Mouse (Mus musculus) heart, embryonic 10.5 days (tissue): ENCODE results near the gene Kif1c. TPM values are rescaled to one million over a fixed set of nuclear protein-coding genes. Genes with fewer than 3 reads are reported as not detected.
"Not testable (repeated sequence)": the region's sequence is repeated elsewhere in the genome, so short reads cannot be mapped to it uniquely, and the experiment has no call there.

Experiments
- DNase-seq: peaks from one replicate; pipeline ENCODE4 v3.0.0-alpha.2; 2017; ENCODE audit warnings: low spot score
- H3K27ac ChIP-seq: fragments of 300-500 bp; sonication (generic); 2 replicates; pipeline ENCODE4 v1.5.1; 2016; ENCODE audit warnings: mild to moderate bottlenecking
- H3K27me3 ChIP-seq: fragments of 300-500 bp; sonication (generic); 2 replicates; pipeline ENCODE4 v1.6.1; 2016; ENCODE audit warnings: mild to moderate bottlenecking; ENCODE audit not compliant: poor library complexity, insufficient read depth, severe bottlenecking
- H3K36me3 ChIP-seq: fragments of 300-500 bp; sonication (generic); 2 replicates; pipeline ENCODE4 v1.6.1; 2016; ENCODE audit warnings: mild to moderate bottlenecking, moderate library complexity
- H3K4me1 ChIP-seq: fragments of 300-500 bp; sonication (generic); 2 replicates; pipeline ENCODE4 v1.6.1; 2016; ENCODE audit warnings: mild to moderate bottlenecking
- H3K4me3 ChIP-seq: fragments of 300-500 bp; sonication (generic); 2 replicates; pipeline ENCODE4 v1.5.1; 2016; ENCODE audit warnings: mild to moderate bottlenecking, moderate library complexity
- H3K9me3 ChIP-seq: fragments of 300-500 bp; sonication (generic); 2 replicates; pipeline ENCODE4 v1.6.1; 2016; ENCODE audit warnings: mild to moderate bottlenecking, moderate library complexity
- WGBS: fragments of 180-500 bp; shearing (Covaris S2); methylation state at CpG from one replicate; pipeline ENCODE4 v1.1.7; 2016; 5-methylcytosine and 5-hydroxymethylcytosine counted together
- microRNA-seq: library from miRNA; unstranded; fragments of <30 nt; microRNA quantifications from one replicate; pipeline ENCODE4, GENCODE M21; 2017
- polyA plus RNA-seq: library from polyadenylated mRNA; unstranded; fragments of >200 nt; fragmentation: Nextera tagmentation; extraction: Ambion mirVana; gene quantifications from 2 replicates; pipeline ENCODE4 v1.2.1, GENCODE M21; 2016

Kif1c gene
- polyA plus RNA-seq, 1 experiment from 2014 or later = 2.1 TPM

- Histone ChIP-seq H3K27me3 (no peaks in the 10 kb centered on the region), H3K4me1 (peaks cover 9% of the 10 kb centered on the region; the same call in 1 of the 2 replicates), H3K27ac (peak within 1 kb of the TSS; percentile 92), H3K9me3 (no peaks in the 10 kb centered on the region), H3K36me3 (peaks cover 10% of the 10 kb centered on the region; the same call in 1 of the 2 replicates), H3K4me3 (peak within 1 kb of the TSS; percentile 76)
- WGBS = under 1% methylated on average over 78 of the region's 78 CpGs
- peak; percentile 89 for DNase-seq
These were observed 63.8 kb downstream of the Kif1c start, which contains the start of gene Zfp3 for GRCm38 (mm10) chr11:70763936-70764808. Gene Zfp3, plus strand, starts transcription at chr11:70764209.

DNA sequence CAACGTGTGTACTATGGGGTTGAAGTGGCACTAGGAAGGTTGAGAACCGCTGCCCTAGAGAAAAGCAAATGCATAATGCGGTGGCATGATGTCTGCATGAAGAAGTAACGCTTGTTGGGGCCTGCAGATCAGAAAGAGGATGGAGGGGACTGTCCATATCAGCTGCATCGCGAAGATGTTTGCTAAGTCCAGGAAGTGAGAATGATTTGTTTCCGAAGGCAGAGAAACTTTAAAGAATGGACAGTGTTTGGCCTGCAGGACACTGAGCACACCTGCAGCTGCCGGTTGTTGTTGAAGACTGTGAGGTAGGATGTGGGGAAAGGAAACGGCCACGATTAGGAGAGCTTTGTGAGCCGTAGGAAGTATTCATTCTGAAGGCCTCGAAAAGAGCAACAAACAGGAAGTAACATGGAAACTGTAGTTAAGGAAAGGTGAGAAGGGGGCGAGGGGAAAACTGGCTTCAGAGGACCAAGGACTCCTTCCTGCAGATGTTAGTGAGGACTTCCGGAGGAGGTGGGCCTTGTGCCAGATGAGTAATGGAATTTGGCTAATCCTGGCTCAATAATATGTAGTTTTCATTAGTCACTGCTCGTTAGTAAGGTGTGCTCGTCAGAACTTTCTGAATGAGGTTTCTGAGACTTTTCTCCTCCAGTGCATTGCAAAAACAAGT lies 65.6 kb downstream of the Kif1c start:
- 68% methylated on average over 16 of the region's 16 CpGs for WGBS
- DNase-seq = no peak
- no peaks in the 10 kb centered on the region for H3K27me3 ChIP-seq

DNA sequence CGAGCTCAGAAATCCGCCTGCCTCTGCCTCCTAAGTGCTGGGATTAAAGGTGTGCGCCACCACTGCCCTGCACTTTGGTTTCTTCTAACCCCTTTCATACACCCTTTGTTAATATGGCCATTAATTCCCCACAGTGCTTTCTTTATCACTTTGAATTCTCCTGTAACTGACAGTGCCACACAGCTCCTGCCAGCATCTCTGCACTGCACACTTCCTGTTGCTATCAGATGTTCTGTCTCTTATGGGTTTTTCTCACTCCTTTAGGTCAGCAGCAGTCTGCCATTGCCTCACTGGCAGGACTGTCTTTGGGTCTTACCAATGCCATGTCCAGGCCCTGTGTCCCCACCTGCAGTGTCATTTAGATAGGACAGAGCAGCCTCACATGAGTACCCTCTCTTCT lies 70.5 kb downstream of the Kif1c start:
- Histone ChIP-seq H3K27me3 (no peaks in the 10 kb centered on the region), H3K36me3 (peaks cover 43% of the 10 kb centered on the region), H3K4me3 (no peak overlapping the region), H3K4me1 (no peaks in the 10 kb centered on the region), H3K9me3 (no peaks in the 10 kb centered on the region), H3K27ac (no peak overlapping the region)
- DNase-seq = no peak
- 82% methylated on average over 3 of the region's 3 CpGs for WGBS

More for the DNA sequence above, 65.6 kb downstream of the Kif1c start:
- Histone ChIP-seq H3K27ac (no peak overlapping the region), H3K9me3 (no peaks in the 10 kb centered on the region), H3K4me3 (no peak overlapping the region), H3K36me3 (peaks cover 13% of the 10 kb centered on the region; the same call in 1 of the 2 replicates), H3K4me1 (peaks cover 9% of the 10 kb centered on the region; the same call in 1 of the 2 replicates)

GRCm38 (mm10) chr11:70776830-70777571 lies 76.7 kb downstream of the Kif1c start:
- Histone ChIP-seq H3K36me3 (peaks cover 19% of the 10 kb centered on the region), H3K4me3 (no peak overlapping the region), H3K9me3 (no peaks in the 10 kb centered on the region), H3K27ac (no peak overlapping the region), H3K27me3 (no peaks in the 10 kb centered on the region), H3K4me1 (no peaks in the 10 kb centered on the region)
- WGBS = 29% methylated on average over 17 of the region's 17 CpGs
- peak; percentile 89 for DNase-seq

DNA sequence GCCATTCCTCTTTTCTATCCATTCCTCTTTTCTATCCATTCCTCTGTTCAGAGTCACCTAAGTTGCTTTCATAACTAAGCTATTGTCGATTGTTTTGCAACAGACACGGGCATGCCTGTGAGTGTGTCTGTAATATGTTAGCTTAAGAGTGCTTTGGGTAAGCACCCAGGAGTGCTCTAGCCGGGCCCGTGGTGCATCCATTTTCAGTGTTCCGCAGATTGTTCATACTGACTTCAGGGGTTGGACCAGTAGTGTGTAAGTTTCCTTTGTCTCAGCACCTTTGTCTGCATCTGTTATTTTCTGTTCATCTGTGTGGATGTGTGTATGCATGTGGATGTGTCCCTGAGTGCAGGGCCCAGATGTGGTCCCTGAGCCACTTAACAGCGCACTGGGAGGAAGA lies 77.3 kb downstream of the Kif1c start:
- peaks cover 13% of the 10 kb centered on the region for H3K36me3 ChIP-seq
- no peaks in the 10 kb centered on the region for H3K27me3 ChIP-seq
- DNase-seq = no peak

GRCm38 (mm10) chr11:70778058-70778457 lies 77.7 kb downstream of the Kif1c start:
- not testable (repeated sequence) for H3K4me3 ChIP-seq, H3K9me3 ChIP-seq
- 24% methylated on average over 6 of the region's 6 CpGs for WGBS

More for the DNA sequence above, 77.3 kb downstream of the Kif1c start:
- Histone ChIP-seq H3K27ac (no peak overlapping the region), H3K4me1 (no peaks in the 10 kb centered on the region), H3K4me3 (no peak overlapping the region), H3K9me3 (no peaks in the 10 kb centered on the region)
- WGBS = 66% methylated on average over 6 of the region's 6 CpGs

More at GRCm38 (mm10) chr11:70778058-70778457, 77.7 kb downstream of the Kif1c start:
- H3K36me3 ChIP-seq, H3K27ac ChIP-seq, H3K27me3 ChIP-seq, H3K4me1 ChIP-seq, DNase-seq: not testable (repeated sequence)

Small RNAs within 50 kb of the gene (microRNA-seq; reads per million reads assigned to microRNA genes)
- gene Gm22760 (not detected), gene Mir6925 (not detected)

Other genes with a start within 250 kb of the Kif1c start
- gene Med11, start 248.6 kb upstream of the Kif1c start, polyA plus RNA-seq = 31.0 and 37.5 TPM in 2 replicates
- 0.73 and 1.2 TPM in 2 replicates for gene Zmynd15, start 241.1 kb upstream of the Kif1c start, polyA plus RNA-seq
- gene Cxcl16, start 240.6 kb upstream of the Kif1c start, polyA plus RNA-seq = 3.7 and 6.0 TPM in 2 replicates
- 6.2 and 7.4 TPM in 2 replicates for gene Tm4sf5, start 195.3 kb upstream of the Kif1c start, polyA plus RNA-seq
- gene Vmo1, start 185.9 kb upstream of the Kif1c start, polyA plus RNA-seq = not detected in 2 replicates
- gene Gltpd2, start 181.4 kb upstream of the Kif1c start, polyA plus RNA-seq = 0.25 and 4.3 TPM in 2 replicates
- 825 and 969 TPM in 2 replicates for gene Psmb6, start 175.2 kb upstream of the Kif1c start, polyA plus RNA-seq
- not detected in 2 replicates for gene Gm40193, start 167.6 kb upstream of the Kif1c start, polyA plus RNA-seq
- 9.4 TPM in 2 replicates for gene Pld2, start 160.5 kb upstream of the Kif1c start, polyA plus RNA-seq
- gene Mink1, start 137.7 kb upstream of the Kif1c start, polyA plus RNA-seq = 12.6 and 14.9 TPM in 2 replicates
- gene 4930544D05Rik, start 84.7 kb upstream of the Kif1c start, polyA plus RNA-seq = not detected in 2 replicates
- gene Chrne, start 81.3 kb upstream of the Kif1c start, polyA plus RNA-seq = not detected in 2 replicates
- 1.6 and 1.9 TPM in 2 replicates for gene Gp1ba, start 61.4 kb upstream of the Kif1c start, polyA plus RNA-seq
- 68.3 and 74.4 TPM in 2 replicates for gene Rnf167, start 53.3 kb upstream of the Kif1c start, polyA plus RNA-seq
- gene Slc25a11, start 53.1 kb upstream of the Kif1c start, polyA plus RNA-seq = 207 and 246 TPM in 2 replicates
- gene Pfn1, start 45.9 kb upstream of the Kif1c start, polyA plus RNA-seq = 2,022 and 2,208 TPM in 2 replicates
- 188 and 256 TPM in 2 replicates for gene Eno3, start 43.3 kb upstream of the Kif1c start, polyA plus RNA-seq
- gene Spag7, start 31.1 kb upstream of the Kif1c start, polyA plus RNA-seq = 204 and 209 TPM in 2 replicates
- gene Camta2, start 12.4 kb upstream of the Kif1c start, polyA plus RNA-seq = 12.0 and 12.5 TPM in 2 replicates
- gene Inca1, start 393 bp upstream of the Kif1c start, polyA plus RNA-seq = 1.6 and 2.4 TPM in 2 replicates
- gene Zfp3, start 63.7 kb downstream of the Kif1c start, polyA plus RNA-seq = 7.6 and 8.9 TPM in 2 replicates
- gene Scimp, start 112.0 kb downstream of the Kif1c start, polyA plus RNA-seq = not detected in 2 replicates
- 29.4 and 29.7 TPM in 2 replicates for gene Rabep1, start 144.2 kb downstream of the Kif1c start, polyA plus RNA-seq